Mouse (Mus musculus) MEL (cell line): ENCODE results near the gene Pmm2. TPM values are rescaled to one million over a fixed set of nuclear protein-coding genes. Genes with fewer than 3 reads are reported as not detected.

Source experiments
- DNase-seq: peaks from one replicate; pipeline ENCODE4 v3.0.0; 2011; ENCODE audit warnings: low read depth, low spot score
- H3K27ac ChIP-seq: 2 replicates; pipeline ENCODE4 v1.5.1; 2012; ENCODE audit warnings: low read depth, mild to moderate bottlenecking, control low read depth, low read length, moderate library complexity; ENCODE audit not compliant: control insufficient read depth
- H3K27me3 ChIP-seq, 2 experiments: fragments of 150-350 bp in 1 of 2; sonication (generic) in 1 of 2; 2 replicates each; pipeline ENCODE4 v1.6.1; 2012; ENCODE audit warnings: low read length in 2 of 2, mild to moderate bottlenecking in 2 of 2, improper control_type of control experiment in 1 of 2, moderate library complexity in 1 of 2; ENCODE audit not compliant: insufficient read depth in 2 of 2, control insufficient read depth in 1 of 2
- H3K36me3 ChIP-seq, 2 experiments: 2 replicates each; pipeline ENCODE4 v1.6.1; 2012 to 2014; ENCODE audit warnings: low read length in 2 of 2, improper control_type of control experiment in 1 of 2, inconsistent platforms in 1 of 2, mild to moderate bottlenecking in 1 of 2; ENCODE audit not compliant: insufficient read depth in 2 of 2, control insufficient read depth in 1 of 2
- H3K4me1 ChIP-seq, 2 experiments: fragments of 150-350 bp in 1 of 2; sonication (generic) in 1 of 2; 2 replicates each; pipeline ENCODE4 v1.6.1; 2012; ENCODE audit warnings: low read length in 2 of 2, improper control_type of control experiment in 1 of 2, mild to moderate bottlenecking in 1 of 2; ENCODE audit not compliant: insufficient read depth in 2 of 2, control insufficient read depth in 1 of 2
- H3K4me3 ChIP-seq, 2 experiments: fragments of 150-350 bp in 1 of 2; sonication (generic) in 1 of 2; 2 replicates each; pipeline ENCODE4 v1.5.1; 2012; ENCODE audit warnings: low read depth in 2 of 2, low read length in 2 of 2, mild to moderate bottlenecking in 2 of 2, moderate library complexity in 2 of 2, control low read depth in 1 of 2, improper control_type of control experiment in 1 of 2; ENCODE audit not compliant: control insufficient read depth in 1 of 2, insufficient read depth in 1 of 2
- H3K79me2 ChIP-seq: 2 replicates; pipeline ENCODE4 v1.6.1; 2012; ENCODE audit warnings: mild to moderate bottlenecking, low read length, moderate library complexity; ENCODE audit not compliant: control insufficient read depth, poor library complexity, insufficient read depth
- H3K9ac ChIP-seq: 2 replicates; pipeline ENCODE4 v1.6.1; 2012; ENCODE audit warnings: low read depth, mild to moderate bottlenecking, control low read depth, low read length, moderate library complexity; ENCODE audit not compliant: control insufficient read depth, poor library complexity, severe bottlenecking
- H3K9me3 ChIP-seq: fragments of 150-350 bp; sonication (generic); replicated peaks from 2 replicates; pipeline ENCODE4 v1.6.1; 2012; ENCODE audit warnings: mild to moderate bottlenecking, low read length, improper control_type of control experiment, moderate library complexity; ENCODE audit not compliant: insufficient read depth
- BHLHE40 ChIP-seq: IDR thresholded peaks from 2 replicates; pipeline ENCODE4 v1.6.1; 2012; ENCODE audit warnings: low read depth, mild to moderate bottlenecking, inconsistent platforms, low read length, improper control_type of control experiment, borderline replicate concordance
- CHD1 ChIP-seq: IDR thresholded peaks from 2 replicates; pipeline ENCODE4 v1.6.1; 2012; ENCODE audit warnings: low read depth, mild to moderate bottlenecking, inconsistent platforms, low read length, improper control_type of control experiment
- CHD2 ChIP-seq: IDR thresholded peaks from 2 replicates; pipeline ENCODE4 v1.6.1; 2011; ENCODE audit warnings: low read length, improper control_type of control experiment
- CTCF ChIP-seq, 3 experiments: IDR thresholded peaks in 2 of 3; conservative IDR thresholded peaks in 1 of 3; 2 replicates each; pipeline ENCODE4 v1.5.1; 2011 to 2012; ENCODE audit warnings: low read length in 3 of 3, low read depth in 2 of 3, mild to moderate bottlenecking in 2 of 3, improper control_type of control experiment in 1 of 3, inconsistent platforms in 1 of 3, mixed read lengths in 1 of 3, moderate library complexity in 1 of 3; ENCODE audit not compliant: control insufficient read depth in 1 of 3, insufficient read depth in 1 of 3, poor library complexity in 1 of 3, severe bottlenecking in 1 of 3
- E2F4 ChIP-seq: IDR thresholded peaks from 2 replicates; pipeline ENCODE4 v1.6.1; 2011; ENCODE audit warnings: low read depth, low read length, improper control_type of control experiment, borderline replicate concordance
- ELF1 ChIP-seq: IDR thresholded peaks from 2 replicates; pipeline ENCODE4 v1.6.1; 2014; ENCODE audit warnings: low read depth, mild to moderate bottlenecking, inconsistent platforms, low read length, improper control_type of control experiment, moderate library complexity
- EP300 ChIP-seq, 2 experiments: IDR thresholded peaks; 2 replicates each; pipeline ENCODE4 v1.6.1; 2011; ENCODE audit warnings: improper control_type of control experiment in 2 of 2, low read length in 2 of 2, low read depth in 1 of 2, mild to moderate bottlenecking in 1 of 2
- GABPA ChIP-seq: IDR thresholded peaks from 2 replicates; pipeline ENCODE4 v1.6.1; 2012; ENCODE audit warnings: low read depth, mild to moderate bottlenecking, inconsistent platforms, low read length, improper control_type of control experiment, moderate library complexity
- GATA1 ChIP-seq: IDR thresholded peaks from 2 replicates; pipeline ENCODE4 v1.6.1; 2011; ENCODE audit warnings: low read depth, low read length, improper control_type of control experiment
- HCFC1 ChIP-seq: IDR thresholded peaks from 2 replicates; pipeline ENCODE4 v1.6.1; 2012; ENCODE audit warnings: low read depth, mild to moderate bottlenecking, inconsistent platforms, low read length, improper control_type of control experiment, moderate library complexity
- KAT2A ChIP-seq: conservative IDR thresholded peaks from 2 replicates; pipeline ENCODE4 v1.6.1; 2012; ENCODE audit warnings: low read depth, low read length, improper control_type of control experiment, inconsistent platforms
- MAFK ChIP-seq: IDR thresholded peaks from 2 replicates; pipeline ENCODE4 v1.6.1; 2011; ENCODE audit warnings: low read depth, mild to moderate bottlenecking, low read length, improper control_type of control experiment, borderline replicate concordance
- MAX ChIP-seq: IDR thresholded peaks from 2 replicates; pipeline ENCODE4 v1.6.1; 2011; ENCODE audit warnings: low read length, improper control_type of control experiment
- MAZ ChIP-seq: IDR thresholded peaks from 2 replicates; pipeline ENCODE4 v1.6.1; 2012; ENCODE audit warnings: low read depth, mild to moderate bottlenecking, inconsistent platforms, low read length, improper control_type of control experiment
- MEF2A ChIP-seq: IDR thresholded peaks from 2 replicates; pipeline ENCODE4 v1.6.1; 2014; ENCODE audit warnings: low read depth, mild to moderate bottlenecking, inconsistent platforms, low read length, improper control_type of control experiment; ENCODE audit not compliant: poor library complexity, insufficient replicate concordance, severe bottlenecking; ENCODE audit errors: extremely low read depth
- MXI1 ChIP-seq: IDR thresholded peaks from 2 replicates; pipeline ENCODE4 v1.6.1; 2011; ENCODE audit warnings: mild to moderate bottlenecking, low read depth, low read length, improper control_type of control experiment
- MYB ChIP-seq: IDR thresholded peaks from 2 replicates; pipeline ENCODE4 v1.6.1; 2011; ENCODE audit warnings: mild to moderate bottlenecking, low read depth, low read length, improper control_type of control experiment
- MYC ChIP-seq: IDR thresholded peaks from 2 replicates; pipeline ENCODE4 v1.6.1; 2011; ENCODE audit warnings: low read depth, mild to moderate bottlenecking, low read length, improper control_type of control experiment, moderate library complexity
- NELFE ChIP-seq: IDR thresholded peaks from 2 replicates; pipeline ENCODE4 v1.6.1; 2011; ENCODE audit warnings: low read depth, low read length, improper control_type of control experiment
- NRF1 ChIP-seq: IDR thresholded peaks from 2 replicates; pipeline ENCODE4 v1.6.1; 2014; ENCODE audit warnings: low read depth, mild to moderate bottlenecking, inconsistent platforms, low read length, improper control_type of control experiment, moderate library complexity; ENCODE audit not compliant: poor library complexity, insufficient read depth, severe bottlenecking
- POLR2A ChIP-seq, 2 experiments: IDR thresholded peaks; 2 replicates each; pipeline ENCODE4 v1.6.1; 2011 to 2012; ENCODE audit warnings: low read length in 2 of 2, mild to moderate bottlenecking in 2 of 2, control low read depth in 1 of 2, improper control_type of control experiment in 1 of 2, low read depth in 1 of 2, moderate library complexity in 1 of 2; ENCODE audit not compliant: control insufficient read depth in 1 of 2, insufficient read depth in 1 of 2, poor library complexity in 1 of 2
- POLR2AphosphoS2 ChIP-seq: IDR thresholded peaks from 2 replicates; pipeline ENCODE4 v1.6.1; 2011; ENCODE audit warnings: low read length, improper control_type of control experiment
- POLR2AphosphoS5 ChIP-seq: IDR thresholded peaks from 2 replicates; pipeline ENCODE4 v1.6.1; 2012; ENCODE audit warnings: low read depth, borderline replicate concordance, mild to moderate bottlenecking, inconsistent platforms, low read length, moderate library complexity, mixed read lengths
- RCOR1 ChIP-seq: IDR thresholded peaks from 2 replicates; pipeline ENCODE4 v1.6.1; 2012; ENCODE audit warnings: low read depth, mild to moderate bottlenecking, inconsistent platforms, low read length, improper control_type of control experiment
- SIN3A ChIP-seq: IDR thresholded peaks from 2 replicates; pipeline ENCODE4 v1.6.1; 2012; ENCODE audit warnings: low read length, improper control_type of control experiment, inconsistent platforms
- SMC3 ChIP-seq: IDR thresholded peaks from 2 replicates; pipeline ENCODE4 v1.6.1; 2011; ENCODE audit warnings: low read depth, low read length, improper control_type of control experiment
- TAL1 ChIP-seq: IDR thresholded peaks from 2 replicates; pipeline ENCODE4 v1.6.1; 2012; ENCODE audit warnings: mild to moderate bottlenecking, inconsistent platforms, low read length, moderate library complexity, mixed read lengths
- TBP ChIP-seq: IDR thresholded peaks from 2 replicates; pipeline ENCODE4 v1.8.0; 2011; ENCODE audit warnings: low read depth, low read length, improper control_type of control experiment
- TCF12 ChIP-seq: IDR thresholded peaks from 2 replicates; pipeline ENCODE4 v1.6.1; 2014; ENCODE audit warnings: low read depth, mild to moderate bottlenecking, inconsistent platforms, low read length, improper control_type of control experiment, moderate library complexity
- UBTF ChIP-seq: IDR thresholded peaks from 2 replicates; pipeline ENCODE4 v1.6.1; 2012; ENCODE audit warnings: low read depth, mild to moderate bottlenecking, inconsistent platforms, low read length, improper control_type of control experiment, moderate library complexity, borderline replicate concordance; ENCODE audit not compliant: insufficient read depth
- USF1 ChIP-seq: IDR thresholded peaks from 2 replicates; pipeline ENCODE4 v1.6.1; 2014; ENCODE audit warnings: low read depth, mild to moderate bottlenecking, inconsistent platforms, low read length, improper control_type of control experiment, moderate library complexity
- USF2 ChIP-seq, 2 experiments: IDR thresholded peaks; 2 replicates each; pipeline ENCODE4 v1.6.1; 2011 to 2012; ENCODE audit warnings: improper control_type of control experiment in 2 of 2, low read length in 2 of 2, borderline replicate concordance in 1 of 2, inconsistent platforms in 1 of 2, low read depth in 1 of 2, mild to moderate bottlenecking in 1 of 2; ENCODE audit not compliant: insufficient read depth in 1 of 2
- ZC3H11A ChIP-seq: IDR thresholded peaks from 2 replicates; pipeline ENCODE4 v1.6.1; 2012; ENCODE audit warnings: low read depth, mild to moderate bottlenecking, inconsistent platforms, low read length, improper control_type of control experiment
- ZKSCAN1 ChIP-seq: IDR thresholded peaks from 2 replicates; pipeline ENCODE4 v1.6.1; 2012; ENCODE audit warnings: low read depth, mild to moderate bottlenecking, inconsistent platforms, low read length, improper control_type of control experiment, moderate library complexity
- ZMIZ1 ChIP-seq: IDR thresholded peaks from 2 replicates; pipeline ENCODE4 v1.6.1; 2012; ENCODE audit warnings: low read depth, mild to moderate bottlenecking, inconsistent platforms, low read length, improper control_type of control experiment, moderate library complexity
- ZNF384 ChIP-seq: IDR thresholded peaks from 2 replicates; pipeline ENCODE4 v1.6.1; 2012; ENCODE audit warnings: low read depth, mild to moderate bottlenecking, inconsistent platforms, low read length, improper control_type of control experiment
- polyA plus RNA-seq, 2 experiments: library from polyadenylated mRNA; stranded (reverse) in 1 of 2; unstranded in 1 of 2; fragments of >175 nt in 1 of 2; fragments of >200 nt in 1 of 2; gene quantifications; 2 replicates each; pipeline versions ENCODE4 v1.2.1 to v1.2.4; 2012; ENCODE audit warnings: low replicate concordance in 2 of 2, low read depth in 1 of 2; ENCODE audit not compliant: insufficient read length in 2 of 2, insufficient read depth in 1 of 2, missing spikeins in 1 of 2
- total RNA-seq: library from RNA; depleted of rRNA; stranded (reverse); fragments of 300-350 nt; gene quantifications from 2 replicates; pipeline ENCODE4 v1.2.3, GENCODE M21; 2012; rRNA removed

The Pmm2 gene
- total RNA-seq (44.5 and 53.4 TPM in 2 replicates), polyA plus RNA-seq (10 to 100 TPM in 1 of 2 experiments, not detected in 1; 96.0 TPM)

DNA sequence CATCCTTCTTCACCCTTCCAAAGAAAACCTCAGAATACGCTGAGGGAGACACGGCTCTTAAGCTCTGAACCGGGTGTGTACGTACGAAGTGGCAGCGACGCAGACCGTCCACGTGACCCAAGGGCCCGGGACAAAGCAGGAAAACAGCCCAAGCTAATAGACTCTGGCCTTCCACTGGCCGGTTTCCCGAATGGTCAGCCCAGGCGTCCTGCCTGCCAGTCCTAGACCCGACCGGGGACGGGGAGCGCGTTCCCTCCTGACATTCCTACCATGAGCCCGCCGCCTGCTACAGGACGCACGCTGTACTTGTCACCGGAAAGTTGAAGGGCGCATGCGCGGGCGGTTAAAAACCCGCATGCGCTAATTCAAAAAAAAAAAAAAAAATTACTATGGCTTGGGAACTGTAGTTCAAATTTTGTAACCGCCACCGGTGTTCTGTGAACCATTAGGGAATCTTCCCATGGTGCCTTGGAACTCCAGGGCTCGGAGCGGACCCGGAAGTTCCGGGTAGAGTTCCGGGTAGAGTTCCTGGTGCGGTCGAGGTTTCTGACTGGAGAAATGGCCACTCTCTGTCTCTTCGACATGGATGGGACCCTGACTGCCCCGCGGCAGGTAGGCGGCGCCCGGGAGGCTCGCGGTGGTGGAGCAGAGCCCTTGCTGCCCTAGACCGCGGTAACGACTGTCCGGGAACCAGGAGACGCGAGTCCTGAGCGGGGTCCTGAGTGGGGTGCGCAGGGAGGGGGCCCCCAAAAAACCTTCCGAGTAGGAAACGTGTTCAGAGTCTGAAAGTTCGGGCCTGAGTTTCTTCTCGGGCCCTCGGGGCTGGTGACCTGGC lies at the start of gene Pmm2, which contains the start of gene Tmem186:
Pmm2 (plus strand) TSS at position 458 of the 835 bp plus-strand sequence.
Tmem186 (minus strand) TSS at position 496 of the 835 bp plus-strand sequence.
- Histone ChIP-seq H3K9ac (peak within 1 kb of the TSS; percentile 90), H3K27ac (peak within 1 kb of the TSS; percentile 89), H3K4me1 (peaks cover 6 to 27% of the 10 kb centered on the region in 2 experiments; a peak in 3 of 4 replicates)

GRCm38 (mm10) chr16:8595411-8595810 lies 42.1 kb upstream of the Pmm2 start:
- Histone ChIP-seq H3K4me3 (no peak overlapping the region), H3K36me3 (no peaks in the 10 kb centered on the region), H3K9ac (no peak overlapping the region), H3K27ac (no peak overlapping the region), H3K9me3 (no peaks in the 10 kb centered on the region), H3K27me3 (peaks cover 0 to 8% of the 10 kb centered on the region in 2 experiments; a peak in 2 of 4 replicates), H3K4me1 (no peaks in the 10 kb centered on the region), H3K79me2 (no peaks in the 10 kb centered on the region)
- no peak for TF ChIP-seq MXI1
- no peak for TF ChIP-seq UBTF
- no peak for TF ChIP-seq TCF12
- TF ChIP-seq E2F4: no peak
- no peak for TF ChIP-seq MYC
- TF ChIP-seq NRF1: no peak
- TF ChIP-seq ZC3H11A: no peak
- no peak for TF ChIP-seq SIN3A
- TF ChIP-seq HCFC1: no peak
- TF ChIP-seq POLR2A (IDR thresholded peaks at IDR 0.05; ENCODE audit: control insufficient read depth in 1 of 2, insufficient read depth in 1 of 2, low read depth in 1 of 2, low read length in 2 of 2, poor library complexity in 1 of 2): no peak
- no peak for TF ChIP-seq MEF2A
- no peak for TF ChIP-seq CHD2
- TF ChIP-seq SMC3: no peak
- no peak for TF ChIP-seq USF1
- DNase-seq: no peak

More for the DNA sequence above, at the start of gene Pmm2, which contains the start of gene Tmem186:
- H3K36me3 ChIP-seq: peaks cover 1 to 38% of the 10 kb centered on the region in 2 experiments; a peak in 2 of 4 replicates
- no peaks in the 10 kb centered on the region for H3K27me3 ChIP-seq
- no peaks in the 10 kb centered on the region for H3K9me3 ChIP-seq
- peaks cover 49% of the 10 kb centered on the region for H3K79me2 ChIP-seq
- no peak for TF ChIP-seq MAZ
- TF ChIP-seq POLR2AphosphoS2: peak; percentile 76; the same call in 1 of the 2 replicates
- TF ChIP-seq CHD2: no peak
- peak; percentile 47; the same call in 1 of the 2 replicates for TF ChIP-seq KAT2A
- TF ChIP-seq ZNF384: peak; percentile 97
- no peak for TF ChIP-seq GABPA
- peak; percentile 90 for TF ChIP-seq MAX
- TF ChIP-seq TCF12: peak; percentile 9; the same call in 1 of the 2 replicates
- no peak for TF ChIP-seq GATA1
- TF ChIP-seq POLR2AphosphoS5: 0 out of 2 replicates have a peak, but pooled peaks have one; percentile 25
- TF ChIP-seq CTCF (IDR thresholded peaks at IDR 0.05 in 2 of 3, conservative IDR thresholded peaks at IDR 0.05 in 1 of 3; ENCODE audit: control insufficient read depth in 1 of 3, insufficient read depth in 1 of 3, low read depth in 2 of 3, low read length in 3 of 3, poor library complexity in 1 of 3, severe bottlenecking in 1 of 3): no peak
- no peak for TF ChIP-seq TAL1
- peak; percentile 97 for TF ChIP-seq MXI1
- peak; percentile 49 to 77; a peak in 3 of 4 replicates for TF ChIP-seq USF2 (IDR thresholded peaks at IDR 0.05; ENCODE audit: borderline replicate concordance in 1 of 2, insufficient read depth in 1 of 2, low read depth in 1 of 2, low read length in 2 of 2)
- peak; percentile 82 for TF ChIP-seq NRF1
- no peak for TF ChIP-seq CHD1
- peak in 1 of 2 experiments; percentile 45; a peak in 2 of 4 replicates for TF ChIP-seq EP300 (IDR thresholded peaks at IDR 0.05; ENCODE audit: low read depth in 1 of 2, low read length in 2 of 2)
- no peak; the same call in 1 of the 2 replicates for TF ChIP-seq BHLHE40
- no peak for TF ChIP-seq MEF2A
- no peak for TF ChIP-seq ZKSCAN1
- TF ChIP-seq SMC3: no peak
- TF ChIP-seq ZC3H11A: no peak
- no peak for TF ChIP-seq MAFK
- TF ChIP-seq POLR2A (IDR thresholded peaks at IDR 0.05; ENCODE audit: control insufficient read depth in 1 of 2, insufficient read depth in 1 of 2, low read depth in 1 of 2, low read length in 2 of 2, poor library complexity in 1 of 2): peak; percentile 70 to 90
- TF ChIP-seq RCOR1: no peak
- TF ChIP-seq HCFC1: peak; percentile 90
- peak; percentile 94 for TF ChIP-seq ELF1
- TF ChIP-seq USF1: peak; percentile 95
- TF ChIP-seq NELFE: peak; percentile 84
- peak; percentile 21; the same call in 1 of the 2 replicates for TF ChIP-seq ZMIZ1
- TF ChIP-seq TBP: peak; percentile 46; the same call in 1 of the 2 replicates
- peak; percentile 82 for TF ChIP-seq MYB
- TF ChIP-seq SIN3A: peak; percentile 52
- TF ChIP-seq MYC: peak; percentile 95
- TF ChIP-seq, all 39 proteins: peak for 20
- H3K4me3 ChIP-seq: peak within 1 kb of the TSS; percentile 79 to 85
- DNase-seq: peak; percentile 94
